Mouse (Mus musculus) frontal cortex, adult 2 months (tissue): ENCODE measurements at regions not wholly inside any gene's neighbourhood (a gene's known extent, or its start where the extent isn't known, plus 50 kb on each side); places are given as distances from the start of the nearest gene placed in this dataset.

ENCODE experiments used
- DNase-seq, 2 experiments: peaks; one replicate each; pipeline ENCODE4 v3.0.0; 2022; ENCODE audit warnings: low spot score in 1 of 2; ENCODE audit errors: extremely low spot score in 1 of 2

DNA sequence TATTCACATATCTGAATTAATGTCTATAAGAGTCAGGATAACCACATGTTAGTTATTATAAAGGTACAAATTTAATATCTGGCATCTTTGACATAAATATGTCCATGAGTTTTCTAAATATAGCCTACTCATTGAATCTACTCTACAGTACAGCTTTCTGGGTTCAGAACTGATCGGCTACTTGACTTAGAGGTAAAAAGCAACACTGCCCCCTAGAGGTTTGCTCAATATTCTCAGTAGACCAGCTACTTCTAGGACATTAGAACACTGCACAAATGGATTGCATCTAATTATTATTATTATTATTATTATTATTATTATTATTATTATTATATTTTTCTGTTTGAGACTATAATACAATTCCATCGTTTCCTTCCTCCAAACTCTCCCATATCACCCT lies 418.8 kb upstream of the Tpm3-rs7 start:
- peak; percentile 5 to 63 for DNase-seq

DNA sequence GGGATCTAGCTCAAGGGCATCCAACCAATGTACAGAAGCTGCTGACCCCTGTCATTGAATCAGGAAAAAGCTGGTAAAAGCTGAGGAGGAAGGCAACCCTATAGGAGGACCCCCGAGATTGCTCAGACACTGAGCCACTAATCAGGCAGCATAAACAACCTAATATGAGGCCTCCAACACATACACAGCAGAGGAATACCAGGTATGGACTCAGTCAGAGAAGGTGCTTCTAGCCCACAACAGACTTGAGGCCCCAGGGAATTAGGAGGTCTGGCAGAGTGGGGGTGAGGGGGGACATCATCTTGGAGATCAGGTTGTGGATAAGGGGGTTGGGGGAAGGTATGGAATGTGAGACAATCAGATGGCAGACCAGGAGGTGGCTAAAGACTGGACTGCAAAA lies 413.2 kb upstream of the Tpm3-rs7 start:
- DNase-seq = no peak

DNA sequence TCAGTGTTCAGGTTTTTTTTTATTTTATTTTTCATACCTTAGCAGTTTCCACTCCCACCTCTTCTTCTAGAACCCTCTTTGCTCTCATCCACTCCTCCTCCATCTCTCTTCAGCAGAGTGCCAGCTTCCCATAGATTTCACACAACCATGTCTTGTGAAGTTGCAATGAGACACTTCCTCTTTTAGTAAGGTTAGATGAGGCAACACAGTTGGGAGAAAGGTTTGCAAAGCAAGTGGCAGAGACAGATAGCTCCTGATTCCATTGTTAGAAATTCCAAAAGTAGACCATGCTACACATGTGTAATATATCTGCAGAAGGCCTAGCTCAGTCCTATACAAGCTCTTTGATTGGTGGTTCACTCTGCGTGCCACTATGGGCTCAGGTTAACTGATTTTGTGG lies 397.3 kb upstream of the Tpm3-rs7 start:
- DNase-seq = no peak
